Mouse (Mus musculus) heart, adult 18-20 months (tissue): Measurements from ENCODE around the gene Ctbp2. TPM values are rescaled to one million over a fixed set of nuclear protein-coding genes. Genes with fewer than 3 reads are reported as not detected.
"Not testable (repeated sequence)": the region's sequence is repeated elsewhere in the genome, so short reads cannot be mapped to it uniquely, and the experiment has no call there.

Experiments
- DNase-seq, 2 experiments: peaks; one replicate each; pipeline ENCODE4 v3.0.0; 2021 to 2022; ENCODE audit warnings: mixed read lengths in 1 of 2
- total RNA-seq, 2 experiments: library from RNA; stranded (reverse); gene quantifications; 2 replicates each; pipeline ENCODE4 v1.2.3; 2021

Ctbp2 gene
- total RNA-seq, 2 experiments from 2014 or later: 24.4 to 30.6 TPM

- no peak for DNase-seq
These were observed 3.0 kb downstream of the Ctbp2 start for GRCm38 (mm10) chr7:133121080-133121607.

GRCm38 (mm10) chr7:133120221-133120751 is 3.9 kb downstream of the Ctbp2 start:
- no peak for DNase-seq

GRCm38 (mm10) chr7:133117815-133118214 is 6.3 kb downstream of the Ctbp2 start:
- no peak for DNase-seq

- DNase-seq: no peak
These were observed 7.6 kb downstream of the Ctbp2 start for GRCm38 (mm10) chr7:133116542-133116941.

- DNase-seq: peak in 1 of 2 experiments; percentile 31
These were observed 8.3 kb downstream of the Ctbp2 start for GRCm38 (mm10) chr7:133115886-133116285.

GRCm38 (mm10) chr7:133114847-133115470 is 9.2 kb downstream of the Ctbp2 start:
- DNase-seq: peak in 1 of 2 experiments; percentile 35

- no peak for DNase-seq
These were observed 10.8 kb downstream of the Ctbp2 start for GRCm38 (mm10) chr7:133113185-133113895.

GRCm38 (mm10) chr7:133112351-133112831 is 11.8 kb downstream of the Ctbp2 start:
- DNase-seq: no peak

GRCm38 (mm10) chr7:133109442-133109841 is 14.7 kb downstream of the Ctbp2 start:
- no peak for DNase-seq

- no peak for DNase-seq
These were observed 15.5 kb downstream of the Ctbp2 start for GRCm38 (mm10) chr7:133108695-133109094.

- DNase-seq: no peak
These were observed 21.6 kb downstream of the Ctbp2 start for GRCm38 (mm10) chr7:133102578-133102977.

GRCm38 (mm10) chr7:133101070-133101469 is 23.1 kb downstream of the Ctbp2 start:
- DNase-seq: peak in 1 of 2 experiments; percentile 52

GRCm38 (mm10) chr7:133100178-133100577 is 24.0 kb downstream of the Ctbp2 start:
- no peak for DNase-seq

- peak; percentile 59 to 73 for DNase-seq
These were observed 24.9 kb downstream of the Ctbp2 start for GRCm38 (mm10) chr7:133099266-133099665.

- DNase-seq: peak in 1 of 2 experiments; percentile 48
These were observed 25.9 kb downstream of the Ctbp2 start for GRCm38 (mm10) chr7:133098118-133098793.

- DNase-seq: not testable (repeated sequence)
These were observed 28.5 kb downstream of the Ctbp2 start for GRCm38 (mm10) chr7:133095610-133096009.

- no peak for DNase-seq
These were observed 29.3 kb downstream of the Ctbp2 start for GRCm38 (mm10) chr7:133094711-133095495.

- DNase-seq: peak in 1 of 2 experiments; percentile 51
These were observed 30.0 kb downstream of the Ctbp2 start for GRCm38 (mm10) chr7:133094161-133094560.

GRCm38 (mm10) chr7:133093731-133094130 is 30.4 kb downstream of the Ctbp2 start:
- peak in 1 of 2 experiments; percentile 46 for DNase-seq

GRCm38 (mm10) chr7:133090641-133091040 is 33.5 kb downstream of the Ctbp2 start:
- DNase-seq: no peak

- DNase-seq: no peak
These were observed 34.4 kb downstream of the Ctbp2 start for GRCm38 (mm10) chr7:133089621-133090260.
